Mouse (Mus musculus) ES-E14 (cell line): ENCODE measurements at regions not wholly inside any gene's neighbourhood (a gene's known extent, or its start where the extent isn't known, plus 50 kb on each side); places are given as distances from the start of the nearest gene placed in this dataset.

Experiments used
- CHD2 ChIP-seq: IDR thresholded peaks from 2 replicates; pipeline ENCODE4 v1.6.1; 2014; ENCODE audit warnings: mild to moderate bottlenecking, low read depth, low read length, inconsistent platforms
- HCFC1 ChIP-seq: IDR thresholded peaks from 2 replicates; pipeline ENCODE4 v1.6.1; 2012; ENCODE audit warnings: low read length, inconsistent platforms, borderline replicate concordance; ENCODE audit not compliant: insufficient read depth
- ZNF384 ChIP-seq: IDR thresholded peaks from 2 replicates; pipeline ENCODE4 v1.6.1; 2012; ENCODE audit warnings: low read depth, low read length, inconsistent platforms

GRCm38 (mm10) chr17:72661678-72662077 is 57.3 kb upstream of the Alk start:
- TF ChIP-seq CHD2: no peak
- no peak for TF ChIP-seq HCFC1
- TF ChIP-seq ZNF384: no peak
